Mouse (Mus musculus) colon, adult 2 months (tissue): ENCODE results near the gene Grasp. TPM values are rescaled to one million over a fixed set of nuclear protein-coding genes. Genes with fewer than 3 reads are reported as not detected.

Source experiments
- polyA plus RNA-seq: library from polyadenylated mRNA; depleted of rRNA; stranded (reverse); fragments of >200 nt; gene quantifications from 2 replicates; pipeline ENCODE4 v1.2.3, GENCODE M21; 2012; rRNA removed

Grasp gene
- 11.3 and 14.6 TPM in 2 replicates for polyA plus RNA-seq

GRCm38 (mm10) chr15:101224006-101224906 is at the start of gene Grasp:
Grasp (plus strand) TSS chr15:101224188.

GRCm38 (mm10) chr15:101253886-101254795 is 30.2 kb downstream of the Grasp start, which contains the start of gene Nr4a1:
Nr4a1 (plus strand) TSS chr15:101254269.

Other genes starting within 250 kb of the Grasp start
- 0.17 and 0.21 TPM in 2 replicates for gene Gm47841, start 176.8 kb upstream of the Grasp start, polyA plus RNA-seq
- 6.1 and 6.3 TPM in 2 replicates for gene Fignl2, start 145.6 kb upstream of the Grasp start, polyA plus RNA-seq
- gene Ankrd33, start 108.4 kb upstream of the Grasp start, polyA plus RNA-seq, result not detected in 2 replicates
- 44.8 and 47.9 TPM in 2 replicates for gene Acvrl1, start 95.7 kb upstream of the Grasp start, polyA plus RNA-seq
- 65.2 and 84.6 TPM in 2 replicates for gene Acvr1b, start 50.1 kb upstream of the Grasp start, polyA plus RNA-seq
- gene Nr4a1, start 30.1 kb downstream of the Grasp start, polyA plus RNA-seq, result 17.2 and 17.8 TPM in 2 replicates
- gene Atg101, start 60.1 kb downstream of the Grasp start, polyA plus RNA-seq, result 58.0 and 64.1 TPM in 2 replicates
- gene 6030408B16Rik, start 69.0 kb downstream of the Grasp start, polyA plus RNA-seq, result 0.28 and 0.51 TPM in 2 replicates
- gene Krt80, start 146.0 kb downstream of the Grasp start, polyA plus RNA-seq, result 2.5 and 2.9 TPM in 2 replicates
- 71.1 and 72.9 TPM in 2 replicates for gene Krt7, start 186.9 kb downstream of the Grasp start, polyA plus RNA-seq
- gene Krt87, start 214.6 kb downstream of the Grasp start, polyA plus RNA-seq, result 2.8 and 3.7 TPM in 2 replicates
- not detected in 2 replicates for gene Krt88, start 223.6 kb downstream of the Grasp start, polyA plus RNA-seq
- not detected in 2 replicates for gene Krt81, start 239.6 kb downstream of the Grasp start, polyA plus RNA-seq
- not detected in 2 replicates for gene Krt86, start 249.3 kb downstream of the Grasp start, polyA plus RNA-seq